Mouse (Mus musculus) right cerebral cortex, adult 2 months (tissue): ENCODE data around the gene Gpkow.

Experiments
- DNase-seq, 2 experiments: peaks; one replicate each; pipeline ENCODE4 v3.0.0; 2021 to 2022; ENCODE audit warnings: low spot score in 2 of 2

Gpkow gene

GRCm38 (mm10) chrX:7745429-7745828 is 48.5 kb downstream of the Gpkow start:
- no peak for DNase-seq

- peak; percentile 73 to 76 for DNase-seq
Observed at GRCm38 (mm10) chrX:7750432-7751116, 53.6 kb downstream of the Gpkow start, which contains the start of gene Ccdc120. TSS of gene Ccdc120 (minus strand) at chrX:7750905.

DNA sequence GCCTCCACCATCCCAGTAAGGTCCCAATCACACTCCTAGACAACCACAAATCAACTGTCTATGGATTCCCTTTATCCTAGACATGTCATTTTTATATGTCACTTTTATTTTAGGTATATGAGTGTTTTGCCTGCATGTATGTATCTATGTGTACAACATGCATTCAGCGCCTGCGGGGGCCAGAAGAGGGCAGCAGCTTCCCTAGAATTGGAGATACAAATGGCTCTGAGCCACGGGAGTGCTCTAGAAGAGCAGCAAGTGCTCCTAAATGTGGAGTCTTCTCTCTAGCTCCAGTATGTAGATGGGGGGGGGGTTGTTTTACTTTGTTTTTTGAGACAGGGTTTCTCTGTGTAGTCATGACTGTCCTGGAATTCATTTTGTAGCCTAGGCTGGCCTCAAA is 56.7 kb downstream of the Gpkow start:
- DNase-seq: peak in 1 of 2 experiments; percentile 16
